Mouse (Mus musculus) stomach, embryonic 14.5 days (tissue): ENCODE data around the gene Ffar4. TPM values are rescaled to one million over a fixed set of nuclear protein-coding genes. Genes with fewer than 3 reads are reported as not detected.

ENCODE experiments used
- ATAC-seq: fragments of 200-750 bp; cut with Nextera tagmentation; 2 replicates; pipeline ENCODE4 v1.8.0; 2017; ENCODE audit warnings: low read depth, moderate TSS enrichment; ENCODE audit not compliant: insufficient number of reproducible peaks, insufficient read depth, low FRiP score
- H3K27ac ChIP-seq: fragments of 300-500 bp; sonication (generic); 2 replicates; pipeline ENCODE4 v1.5.1; 2014; ENCODE audit warnings: mild to moderate bottlenecking, low read length, moderate library complexity, mixed read lengths
- H3K27me3 ChIP-seq: fragments of 300-500 bp; sonication (generic); 2 replicates; pipeline ENCODE4 v1.6.1; 2014; ENCODE audit warnings: low read length, control low read depth, mixed read lengths; ENCODE audit not compliant: control insufficient read depth, insufficient read depth
- H3K36me3 ChIP-seq: fragments of 300-500 bp; sonication (generic); 2 replicates; pipeline ENCODE4 v1.6.1; 2014; ENCODE audit warnings: mild to moderate bottlenecking, control low read depth, low read length, moderate library complexity, mixed read lengths; ENCODE audit not compliant: control insufficient read depth, insufficient read depth
- H3K4me1 ChIP-seq: fragments of 300-500 bp; sonication (generic); 2 replicates; pipeline ENCODE4 v1.6.1; 2014; ENCODE audit warnings: low read length, control low read depth, mixed read lengths; ENCODE audit not compliant: control insufficient read depth, insufficient read depth
- H3K4me2 ChIP-seq: fragments of 300-500 bp; sonication (generic); replicated peaks from 2 replicates; pipeline ENCODE4 v1.6.1; 2014; ENCODE audit warnings: low read depth, low read length, control low read depth
- H3K4me3 ChIP-seq: fragments of 300-500 bp; sonication (generic); 2 replicates; pipeline ENCODE4 v1.5.1; 2014; ENCODE audit warnings: low read depth, low read length, control low read depth
- H3K9ac ChIP-seq: fragments of 300-500 bp; sonication (generic); replicated peaks from 2 replicates; pipeline ENCODE4 v1.6.1; 2014; ENCODE audit warnings: low read depth, mild to moderate bottlenecking, control low read depth, low read length, moderate library complexity, mixed read lengths
- H3K9me3 ChIP-seq: fragments of 300-500 bp; sonication (generic); 2 replicates; pipeline ENCODE4 v1.6.1; 2016; ENCODE audit warnings: low read depth, low read length, control low read depth; ENCODE audit not compliant: control insufficient read depth
- WGBS: fragments of 180-500 bp; shearing (Covaris S2); extraction: QIAGEN DNeasy Blood & Tissue Kit; methylation state at CpG from one replicate; pipeline ENCODE4 v1.1.7; 2014; 5-methylcytosine and 5-hydroxymethylcytosine counted together
- polyA plus RNA-seq: library from polyadenylated mRNA; unstranded; fragments of >200 nt; fragmentation: Nextera tagmentation; extraction: Ambion mirVana; gene quantifications from 2 replicates; pipeline ENCODE4 v1.2.1, GENCODE M21; 2014

Ffar4 gene
- polyA plus RNA-seq, 1 experiment from 2014 or later, result 6.2 TPM

- no peaks in the 10 kb centered on the region for H3K36me3 ChIP-seq
- no peaks in the 10 kb centered on the region for H3K27me3 ChIP-seq
- no peaks in the 10 kb centered on the region for H3K9me3 ChIP-seq
- H3K4me3 ChIP-seq, result no peak within 1 kb of the TSS
- 55% methylated on average over 6 of the region's 6 CpGs for WGBS
- no peak within 1 kb of the TSS for H3K27ac ChIP-seq
- H3K4me1 ChIP-seq, result no peaks in the 10 kb centered on the region
- no peak for ATAC-seq
- no peak within 1 kb of the TSS for H3K4me2 ChIP-seq
- no peak within 1 kb of the TSS for H3K9ac ChIP-seq
These were observed 35.6 kb downstream of the Ffar4 start, which contains the start of gene Pde6c for GRCm38 (mm10) chr19:38132481-38132880. Pde6c (plus strand) TSS chr19:38132781.

- Histone ChIP-seq H3K4me3 (no peak overlapping the region), H3K4me1 (no peaks in the 10 kb centered on the region), H3K9ac (no peak overlapping the region), H3K4me2 (no peak overlapping the region), H3K9me3 (no peaks in the 10 kb centered on the region), H3K27ac (no peak overlapping the region), H3K36me3 (no peaks in the 10 kb centered on the region), H3K27me3 (no peaks in the 10 kb centered on the region)
- peak; percentile 56 for ATAC-seq
- 28% methylated on average over 11 of the region's 11 CpGs for WGBS
These were observed 37.1 kb downstream of the Ffar4 start for GRCm38 (mm10) chr19:38133986-38134385.

GRCm38 (mm10) chr19:38134806-38135205 lies 37.9 kb downstream of the Ffar4 start:
- Histone ChIP-seq H3K9me3 (no peaks in the 10 kb centered on the region), H3K9ac (no peak overlapping the region), H3K4me3 (no peak overlapping the region), H3K27ac (no peak overlapping the region), H3K4me1 (no peaks in the 10 kb centered on the region), H3K4me2 (no peak overlapping the region), H3K27me3 (no peaks in the 10 kb centered on the region), H3K36me3 (no peaks in the 10 kb centered on the region)
- ATAC-seq, result no peak
- 93% methylated on average over 6 of the region's 6 CpGs for WGBS

GRCm38 (mm10) chr19:38143540-38144271 lies 46.8 kb downstream of the Ffar4 start:
- no peak for ATAC-seq
- Histone ChIP-seq H3K27me3 (no peaks in the 10 kb centered on the region), H3K9me3 (no peaks in the 10 kb centered on the region), H3K4me3 (no peak overlapping the region), H3K4me2 (no peak overlapping the region), H3K36me3 (no peaks in the 10 kb centered on the region), H3K9ac (no peak overlapping the region), H3K27ac (no peak overlapping the region), H3K4me1 (no peaks in the 10 kb centered on the region)
- 77% methylated on average over 4 of the region's 4 CpGs for WGBS

GRCm38 (mm10) chr19:38156243-38156642 lies 59.4 kb downstream of the Ffar4 start:
- WGBS, result 98% methylated on average over 1 of the region's 1 CpGs
- H3K27ac ChIP-seq, result no peak overlapping the region
- ATAC-seq, result no peak
- H3K4me2 ChIP-seq, result no peak overlapping the region
- H3K36me3 ChIP-seq, result no peaks in the 10 kb centered on the region
- no peaks in the 10 kb centered on the region for H3K9me3 ChIP-seq
- no peaks in the 10 kb centered on the region for H3K4me1 ChIP-seq
- no peaks in the 10 kb centered on the region for H3K27me3 ChIP-seq
- no peak overlapping the region for H3K9ac ChIP-seq
- H3K4me3 ChIP-seq, result no peak overlapping the region

- no peak overlapping the region for H3K4me3 ChIP-seq
- H3K4me1 ChIP-seq, result no peaks in the 10 kb centered on the region
- 0 out of 2 replicates have a peak, but pooled peaks have one; percentile 53 for ATAC-seq
- 71% methylated on average over 21 of the region's 21 CpGs for WGBS
- H3K9ac ChIP-seq, result no peak overlapping the region
- H3K27me3 ChIP-seq, result no peaks in the 10 kb centered on the region
- no peak overlapping the region for H3K4me2 ChIP-seq
- no peaks in the 10 kb centered on the region for H3K9me3 ChIP-seq
- H3K27ac ChIP-seq, result no peak overlapping the region
- no peaks in the 10 kb centered on the region for H3K36me3 ChIP-seq
These were observed 64.9 kb downstream of the Ffar4 start for GRCm38 (mm10) chr19:38161648-38162354.

Other genes starting within 250 kb of the Ffar4 start
- gene Myof, start 53.5 kb upstream of the Ffar4 start, polyA plus RNA-seq, result 22.7 and 25.1 TPM in 2 replicates
- 28.5 and 33.3 TPM in 2 replicates for gene Cep55, start 42.1 kb upstream of the Ffar4 start, polyA plus RNA-seq
- 19.9 and 21.4 TPM in 2 replicates for gene Rbp4, start 28.2 kb downstream of the Ffar4 start, polyA plus RNA-seq
- gene Pde6c, start 35.7 kb downstream of the Ffar4 start, polyA plus RNA-seq, result 0.15 and 0.27 TPM in 2 replicates
- gene Fra10ac1, start 127.1 kb downstream of the Ffar4 start, polyA plus RNA-seq, result 32.2 and 36.7 TPM in 2 replicates
- 1.1 and 1.3 TPM in 2 replicates for gene Lgi1, start 167.5 kb downstream of the Ffar4 start, polyA plus RNA-seq